Mouse (Mus musculus): ENCODE data around the gene Zbtb7b.

- TF ChIP-seq CTCF (IDR thresholded peaks at IDR 0.05; ENCODE audit: control insufficient read depth, insufficient read depth, low read length) = no peak
- no peak for TF ChIP-seq POLR2A (IDR thresholded peaks at IDR 0.05; ENCODE audit: borderline replicate concordance, control insufficient read depth, low read depth, low read length)
Observed at GRCm38 (mm10) chr3:89364631-89365030, 29.9 kb downstream of the Zbtb7b start.

Data from bone marrow, adult 2 months (tissue).